18 mouse cellular contexts compared by ENCODE assay signal in the genomic region with DNA sequence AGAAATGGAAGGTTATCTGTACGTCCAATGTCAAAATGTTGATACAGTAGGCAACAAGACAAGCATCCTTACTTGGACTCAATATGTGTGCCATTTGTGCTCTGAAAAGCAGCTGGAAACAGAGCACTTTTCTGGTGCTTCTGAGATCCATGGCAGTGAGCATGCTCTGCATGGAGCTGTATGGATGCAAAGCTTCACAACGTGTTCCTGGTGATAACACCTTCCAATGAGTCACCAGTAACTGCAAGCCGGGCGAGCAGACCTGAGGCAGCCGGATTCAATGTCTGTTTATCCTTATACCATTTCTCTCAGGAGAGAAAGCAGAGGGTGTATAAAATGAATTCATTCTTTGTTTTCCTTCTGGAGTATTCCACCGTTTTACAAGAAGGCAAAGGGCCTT.
"Had no signal": no experiment of that assay in that cellular context is flagged by ENCODE, and none has a peak within 500 bp of the region (broad histone marks: within the 10 kb centered on the region; RNA-seq: fewer than 3 reads in every experiment).

No protein-coding gene starts in this region.

- H3K27ac ChIP-seq: lung, embryonic 15.5 days; macrophage; midbrain, embryonic 13.5 days; midbrain, embryonic 15.5 days; neural tube, embryonic 12.5 days; stomach, embryonic 15.5 days; stomach, postnatal 0 days had no signal

- H3K36me3 ChIP-seq: lung, embryonic 15.5 days; midbrain, embryonic 13.5 days; midbrain, embryonic 15.5 days; neural tube, embryonic 12.5 days; stomach, embryonic 15.5 days had no signal

- H3K27me3 ChIP-seq: lung, embryonic 15.5 days; midbrain, embryonic 15.5 days; neural tube, embryonic 12.5 days; stomach, embryonic 15.5 days had no signal

- DNase-seq: liver, postnatal 0 days; lung, adult 2 months; lung, postnatal 14 days; lung, postnatal 36 days; right cerebral cortex, postnatal 25 days; thymus, adult 2 months; thymus, postnatal 25 days; thymus, postnatal 4 days had no signal

- H3K4me3 ChIP-seq: lung, embryonic 15.5 days; megakaryocyte, embryonic 14.5 days; midbrain, embryonic 13.5 days; midbrain, embryonic 15.5 days; neural tube, embryonic 12.5 days; stomach, embryonic 15.5 days had no signal

- H3K4me2 ChIP-seq: lung, embryonic 15.5 days; midbrain, embryonic 11.5 days; midbrain, embryonic 13.5 days; midbrain, embryonic 15.5 days; neural tube, embryonic 12.5 days; stomach, embryonic 15.5 days had no signal

- H3K9me3 ChIP-seq: lung, embryonic 15.5 days; midbrain, embryonic 13.5 days; midbrain, embryonic 15.5 days; neural tube, embryonic 12.5 days; stomach, embryonic 15.5 days had no signal

- ATAC-seq: liver, postnatal 0 days; lung, postnatal 0 days; midbrain, embryonic 13.5 days; midbrain, embryonic 15.5 days had no signal

- H3K9ac ChIP-seq: liver, postnatal 0 days; lung, embryonic 15.5 days; midbrain, embryonic 13.5 days; midbrain, embryonic 15.5 days; neural tube, embryonic 12.5 days; stomach, embryonic 15.5 days had no signal

- H3K4me1 ChIP-seq: lung, embryonic 15.5 days; stomach, embryonic 15.5 days had no signal
